Mouse (Mus musculus) left cerebral cortex, adult 18-20 months (tissue): ENCODE data around the gene D230025D16Rik. TPM values are rescaled to one million over a fixed set of nuclear protein-coding genes. Genes with fewer than 3 reads are reported as not detected.

Experiments
- DNase-seq, 2 experiments: peaks; one replicate each; pipeline ENCODE4 v3.0.0; 2021 to 2022; ENCODE audit warnings: low spot score in 2 of 2, mixed read lengths in 1 of 2
- total RNA-seq, 2 experiments: library from RNA; stranded (reverse); gene quantifications; 2 replicates each; pipeline ENCODE4 v1.2.3; 2021

D230025D16Rik gene
- total RNA-seq, 2 experiments from 2014 or later: 37.0 to 40.0 TPM

- no peak for DNase-seq
Observed at GRCm38 (mm10) chr8:105235206-105235605, 10.3 kb downstream of the D230025D16Rik start.

- DNase-seq: no peak
Observed at GRCm38 (mm10) chr8:105237442-105238142, 12.6 kb downstream of the D230025D16Rik start.

- no peak for DNase-seq
Observed at GRCm38 (mm10) chr8:105241016-105241415, 16.1 kb downstream of the D230025D16Rik start.

- no peak for DNase-seq
Observed at GRCm38 (mm10) chr8:105251954-105252353, 27.0 kb downstream of the D230025D16Rik start.

GRCm38 (mm10) chr8:105252680-105253537 lies 28.0 kb downstream of the D230025D16Rik start:
- DNase-seq: no peak

GRCm38 (mm10) chr8:105253766-105254151 lies 28.8 kb downstream of the D230025D16Rik start:
- DNase-seq: no peak

GRCm38 (mm10) chr8:105254152-105254965 lies 29.4 kb downstream of the D230025D16Rik start:
- peak; percentile 91 to 92 for DNase-seq

- no peak for DNase-seq
Observed at GRCm38 (mm10) chr8:105254966-105255350, 30.0 kb downstream of the D230025D16Rik start, which contains the start of gene B3gnt9. Gene B3gnt9 (minus strand): TSS chr8:105255153.

GRCm38 (mm10) chr8:105257318-105258114 lies 32.6 kb downstream of the D230025D16Rik start:
- DNase-seq: no peak

- peak in 1 of 2 experiments; percentile 48 for DNase-seq
Observed at GRCm38 (mm10) chr8:105258911-105259720, 34.2 kb downstream of the D230025D16Rik start.

- DNase-seq: peak; percentile 74
Observed at GRCm38 (mm10) chr8:105259721-105260320, 34.9 kb downstream of the D230025D16Rik start.

- no peak for DNase-seq
Observed at GRCm38 (mm10) chr8:105260371-105261099, 35.6 kb downstream of the D230025D16Rik start.

GRCm38 (mm10) chr8:105261326-105261980 lies 36.5 kb downstream of the D230025D16Rik start:
- no peak for DNase-seq

GRCm38 (mm10) chr8:105263244-105263912 lies 38.4 kb downstream of the D230025D16Rik start:
- DNase-seq: no peak

GRCm38 (mm10) chr8:105264024-105264982 lies 39.4 kb downstream of the D230025D16Rik start, which contains the start of the genes Tradd and Fbxl8:
Gene Tradd (minus strand): TSS chr8:105264609.
Gene Fbxl8 (plus strand): TSS chr8:105264648.
- DNase-seq: peak; percentile 34 to 53

- no peak for DNase-seq
Observed at GRCm38 (mm10) chr8:105265128-105265527, 40.2 kb downstream of the D230025D16Rik start.
